Mouse (Mus musculus): ENCODE results near the gene Dock9. TPM values are rescaled to one million over a fixed set of nuclear protein-coding genes. Genes with fewer than 3 reads are reported as not detected.

Dock9 gene
- total and polyA plus RNA-seq, 2 experiments from 2014 or later = 14.0 to 68.8 TPM

GRCm38 (mm10) chr14:121700013-121700412 lies 97.6 kb downstream of the Dock9 start:
- DNase-seq (ENCODE audit: low spot score) (no peak), ATAC-seq (ENCODE audit: low FRiP score) (no peak)
- Histone ChIP-seq H3K4me1 (ENCODE audit: insufficient read depth, low read length) (peaks cover 6% of the 10 kb centered on the region; the same call in 1 of the 2 replicates), H3K27me3 (ENCODE audit: insufficient read depth, low read length) (no peaks in the 10 kb centered on the region), H3K36me3 (ENCODE audit: insufficient read depth, low read length) (no peaks in the 10 kb centered on the region), H3K9ac (replicated peaks; ENCODE audit: low read length, poor library complexity, severe bottlenecking) (no peak overlapping the region), H3K4me2 (ENCODE audit: low read depth, low read length, poor library complexity, severe bottlenecking) (no peak overlapping the region), H3K27ac (ENCODE audit: low read depth, low read length) (no peak overlapping the region), H3K4me3 (ENCODE audit: low read depth, low read length) (no peak overlapping the region), H3K9me3 (ENCODE audit: low read length) (no peaks in the 10 kb centered on the region)
- WGBS = 91% methylated on average over 1 of the region's 1 CpGs
- TF ChIP-seq CTCF (IDR thresholded peaks at IDR 0.05) = no peak

DNA sequence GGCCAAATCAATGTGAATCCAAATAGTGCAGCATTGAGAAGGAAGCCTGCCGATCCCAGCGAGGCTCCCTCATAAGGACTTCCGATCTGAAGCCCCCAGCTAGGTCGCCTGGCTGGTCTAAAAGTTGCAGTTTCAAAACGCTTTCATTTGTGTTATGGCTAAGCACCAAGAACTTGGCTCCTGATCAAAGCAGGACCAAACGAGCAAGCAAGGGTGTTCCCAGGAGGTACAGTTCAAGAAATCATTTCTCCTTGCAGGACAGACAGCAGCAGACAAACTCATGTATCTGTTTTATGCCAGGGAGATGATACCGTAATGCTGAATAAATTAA lies 99.1 kb downstream of the Dock9 start:
- no peaks in the 10 kb centered on the region for H3K9me3 ChIP-seq (ENCODE audit: low read length)

DNA sequence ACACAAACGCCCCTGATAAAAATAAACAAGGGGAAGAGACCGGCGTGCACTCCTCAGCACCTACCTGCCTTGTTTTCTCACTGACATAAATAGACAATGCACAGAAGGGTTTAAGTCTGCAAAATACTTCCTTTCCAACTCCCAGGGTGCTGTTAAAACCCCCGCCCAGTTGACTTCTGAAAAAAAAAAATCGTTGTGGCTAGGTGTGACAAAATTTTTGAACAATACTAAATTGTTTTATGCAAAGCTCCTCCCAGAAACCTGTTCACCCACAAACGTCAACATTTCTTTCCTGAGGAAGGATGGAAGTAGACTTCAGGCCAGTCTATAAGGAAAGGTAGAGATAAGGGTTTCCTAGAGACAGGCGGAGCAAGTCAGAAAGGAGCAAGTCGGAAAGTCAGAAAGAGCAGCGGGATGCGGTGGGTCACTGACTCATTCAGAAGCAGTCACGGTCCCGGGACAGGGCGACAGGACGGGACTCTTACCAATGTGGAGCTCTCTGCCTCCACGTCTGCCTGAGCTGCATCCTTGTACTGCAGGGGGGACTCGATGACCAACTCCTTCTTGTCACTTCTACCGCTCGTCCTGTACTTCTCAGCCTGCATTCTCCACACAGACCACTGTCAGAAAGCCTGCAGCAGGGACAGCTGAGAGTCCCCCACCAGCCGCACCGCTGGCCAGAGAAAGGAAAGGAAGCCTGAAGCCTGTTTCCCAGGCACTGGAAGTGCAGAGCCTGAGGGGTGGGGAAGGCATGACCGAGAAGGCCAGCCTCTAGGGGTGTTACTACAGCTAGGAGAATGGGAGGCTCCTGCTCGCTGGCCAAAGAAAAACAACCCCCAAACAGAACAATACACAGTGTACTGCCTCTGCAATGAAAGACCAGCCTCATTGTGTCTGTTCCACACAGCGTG lies 99.7 kb downstream of the Dock9 start:
- Histone ChIP-seq H3K4me1 (ENCODE audit: insufficient read depth, low read length) (peaks cover 6% of the 10 kb centered on the region; the same call in 1 of the 2 replicates), H3K27ac (ENCODE audit: low read depth, low read length) (0 out of 2 replicates have a peak overlapping the region, but pooled peaks have one; percentile 3), H3K9ac (replicated peaks; ENCODE audit: low read length, poor library complexity, severe bottlenecking) (peak overlapping the region; percentile 30; the same call in 1 of the 2 replicates), H3K4me3 (ENCODE audit: low read depth, low read length) (peak overlapping the region; percentile 20; the same call in 1 of the 2 replicates), H3K36me3 (ENCODE audit: insufficient read depth, low read length) (no peaks in the 10 kb centered on the region), H3K9me3 (ENCODE audit: low read length) (no peaks in the 10 kb centered on the region), H3K4me2 (ENCODE audit: low read depth, low read length, poor library complexity, severe bottlenecking) (peak overlapping the region; percentile 41), H3K27me3 (ENCODE audit: insufficient read depth, low read length) (no peaks in the 10 kb centered on the region)
- ATAC-seq (ENCODE audit: low FRiP score) = peak; percentile 69; the same call in 1 of the 2 replicates
- 11% methylated on average over 23 of the region's 23 CpGs for WGBS
- peak; percentile 51 for DNase-seq (ENCODE audit: low spot score)
- peak; percentile 27 for TF ChIP-seq CTCF (IDR thresholded peaks at IDR 0.05)

More for the DNA sequence above, 99.1 kb downstream of the Dock9 start:
- DNase-seq (ENCODE audit: low spot score) (no peak), ATAC-seq (ENCODE audit: low FRiP score) (no peak)
- 14% methylated on average over 7 of the region's 7 CpGs for WGBS
- peaks cover 6% of the 10 kb centered on the region; the same call in 1 of the 2 replicates for H3K4me1 ChIP-seq (ENCODE audit: insufficient read depth, low read length)
- 0 out of 2 replicates have a peak overlapping the region, but pooled peaks have one; percentile 26 for H3K27ac ChIP-seq (ENCODE audit: low read depth, low read length)
- peak overlapping the region; percentile 20; the same call in 1 of the 2 replicates for H3K4me3 ChIP-seq (ENCODE audit: low read depth, low read length)
- peak overlapping the region; percentile 41 for H3K4me2 ChIP-seq (ENCODE audit: low read depth, low read length, poor library complexity, severe bottlenecking)
- H3K9ac ChIP-seq (replicated peaks; ENCODE audit: low read length, poor library complexity, severe bottlenecking) = peak overlapping the region; percentile 30; the same call in 1 of the 2 replicates
- no peaks in the 10 kb centered on the region for H3K27me3 ChIP-seq (ENCODE audit: insufficient read depth, low read length)
- no peak for TF ChIP-seq CTCF (IDR thresholded peaks at IDR 0.05)
- H3K36me3 ChIP-seq (ENCODE audit: insufficient read depth, low read length) = no peaks in the 10 kb centered on the region

- no peak for ATAC-seq (ENCODE audit: low FRiP score)
- Histone ChIP-seq H3K9ac (replicated peaks; ENCODE audit: low read length, poor library complexity, severe bottlenecking) (no peak overlapping the region), H3K4me1 (ENCODE audit: insufficient read depth, low read length) (peaks cover 6% of the 10 kb centered on the region; the same call in 1 of the 2 replicates), H3K27me3 (ENCODE audit: insufficient read depth, low read length) (no peaks in the 10 kb centered on the region), H3K36me3 (ENCODE audit: insufficient read depth, low read length) (no peaks in the 10 kb centered on the region), H3K4me3 (ENCODE audit: low read depth, low read length) (peak overlapping the region; percentile 6; the same call in 1 of the 2 replicates), H3K9me3 (ENCODE audit: low read length) (no peaks in the 10 kb centered on the region), H3K27ac (ENCODE audit: low read depth, low read length) (0 out of 2 replicates have a peak overlapping the region, but pooled peaks have one; percentile 3), H3K4me2 (ENCODE audit: low read depth, low read length, poor library complexity, severe bottlenecking) (peak overlapping the region; percentile 41)
- TF ChIP-seq CTCF (IDR thresholded peaks at IDR 0.05) = no peak
- 25% methylated on average over 9 of the region's 9 CpGs for WGBS
- no peak for DNase-seq (ENCODE audit: low spot score)
Observed at GRCm38 (mm10) chr14:121697143-121697680, 100.4 kb downstream of the Dock9 start.

DNA sequence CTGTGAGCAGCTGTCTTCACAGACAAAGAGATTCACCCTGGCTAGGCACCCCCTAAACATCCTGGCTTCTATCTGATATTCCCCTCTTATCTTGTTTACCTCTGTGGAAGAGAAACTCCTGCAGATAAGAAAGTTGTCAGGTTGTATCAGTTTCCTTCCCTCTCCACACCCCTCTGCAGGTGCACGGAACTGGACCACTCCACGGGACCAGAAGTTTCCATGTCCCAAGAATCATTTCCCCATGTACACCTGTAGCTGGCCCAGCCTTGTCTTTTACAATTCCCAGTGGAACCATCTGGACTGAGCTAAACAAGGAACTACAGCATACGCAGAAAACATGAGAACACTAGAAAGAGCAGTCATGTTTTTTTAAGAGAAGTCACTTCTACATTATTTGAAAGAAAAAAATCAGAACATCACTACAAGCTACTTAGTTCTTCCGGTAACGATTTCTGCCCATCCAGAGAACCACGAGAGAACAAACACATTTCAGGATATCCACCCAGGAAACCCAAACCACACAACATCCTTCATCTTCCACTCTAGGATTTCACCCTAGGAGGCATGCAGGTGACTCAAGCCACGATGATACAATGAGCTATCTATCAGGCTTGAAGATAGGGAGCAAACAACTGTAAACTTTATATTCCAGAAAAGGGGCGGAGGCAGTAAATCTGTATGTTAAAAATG lies 101.1 kb downstream of the Dock9 start:
- peak overlapping the region; percentile 1; the same call in 1 of the 2 replicates for H3K4me2 ChIP-seq (ENCODE audit: low read depth, low read length, poor library complexity, severe bottlenecking)
- ATAC-seq (ENCODE audit: low FRiP score) (no peak), DNase-seq (ENCODE audit: low spot score) (no peak)
- H3K9me3 ChIP-seq (ENCODE audit: low read length) = no peaks in the 10 kb centered on the region
- no peak overlapping the region for H3K9ac ChIP-seq (replicated peaks; ENCODE audit: low read length, poor library complexity, severe bottlenecking)
- H3K36me3 ChIP-seq (ENCODE audit: insufficient read depth, low read length) = no peaks in the 10 kb centered on the region
- 80% methylated on average over 8 of the region's 8 CpGs for whole genome bisulfite sequencing
- H3K27ac ChIP-seq (ENCODE audit: low read depth, low read length) = no peak overlapping the region
- H3K27me3 ChIP-seq (ENCODE audit: insufficient read depth, low read length) = no peaks in the 10 kb centered on the region
- H3K4me3 ChIP-seq (ENCODE audit: low read depth, low read length) = no peak overlapping the region
- no peak for TF ChIP-seq CTCF (IDR thresholded peaks at IDR 0.05)
- peaks cover 6% of the 10 kb centered on the region; the same call in 1 of the 2 replicates for H3K4me1 ChIP-seq (ENCODE audit: insufficient read depth, low read length)

Data from midbrain, postnatal 0 days (tissue).